Mouse (Mus musculus): ENCODE measurements around the gene Olfr398. TPM values are rescaled to one million over a fixed set of nuclear protein-coding genes. Genes with fewer than 3 reads are reported as not detected.

The Olfr398 gene
- not detected for total RNA-seq (2022)

GRCm38 (mm10) chr11:73990307-73990706, at the start of gene Olfr398:
Olfr398 (minus strand) TSS chr11:73990407.
- no peak for DNase-seq

- DNase-seq, result no peak
These were observed 2.9 kb upstream of the Olfr398 start for GRCm38 (mm10) chr11:73993115-73993514.

DNA sequence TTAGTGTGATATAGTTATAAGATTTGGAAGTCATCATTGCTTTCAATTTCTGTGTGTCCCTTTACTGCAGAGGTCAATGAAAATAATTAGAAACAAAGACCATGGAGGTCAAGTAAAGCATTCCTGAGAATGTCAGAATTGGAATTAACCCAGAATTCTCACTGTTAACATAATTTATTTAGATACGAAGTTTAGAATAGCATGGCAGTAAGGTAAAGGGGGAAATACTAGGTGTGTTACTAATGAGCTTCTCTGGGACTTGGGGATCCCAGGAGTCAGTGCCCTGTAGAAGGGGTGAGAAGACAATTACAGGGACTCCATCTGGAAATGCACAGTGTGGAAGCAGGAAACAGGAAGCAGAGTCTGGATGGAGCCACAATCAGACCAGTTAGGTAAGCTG, 29.7 kb downstream of the Olfr398 start, which contains the start of gene Olfr397:
Olfr397 (plus strand) TSS at position 301 of the 400 bp plus-strand sequence.
- no peak for DNase-seq

DNA sequence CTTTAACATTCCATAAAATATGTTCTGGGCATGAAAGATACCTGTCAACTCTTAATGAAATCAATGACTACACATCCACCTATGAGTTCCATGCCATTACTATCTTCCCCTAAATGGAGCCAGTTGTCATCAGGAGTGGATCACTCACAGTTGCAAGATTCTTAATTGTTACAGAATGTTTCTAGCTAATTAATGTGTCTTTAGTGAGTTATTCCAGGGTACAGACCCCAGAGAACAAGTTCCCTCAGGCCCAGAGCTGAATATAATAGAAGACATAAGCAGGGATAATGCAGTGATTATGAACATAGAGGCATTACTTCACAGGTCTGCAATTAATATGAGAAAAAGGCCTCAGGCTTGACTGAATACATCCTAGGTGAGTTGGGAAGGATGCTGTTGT, 53.8 kb downstream of the Olfr398 start, which contains the start of gene Olfr23:
Olfr23 (plus strand) TSS at position 301 of the 400 bp plus-strand sequence.
- DNase-seq, result no peak

Other genes starting within 250 kb of the Olfr398 start
- not detected for gene Olfr389, start 209.7 kb downstream of the Olfr398 start, total RNA-seq (2022)
- not detected for gene Olfr390, start 207.4 kb downstream of the Olfr398 start, total RNA-seq (2022)
- gene Olfr391-ps, start 187.4 kb downstream of the Olfr398 start, total RNA-seq (2022), result not detected
- gene Olfr392, start 173.4 kb downstream of the Olfr398 start, total RNA-seq (2022), result not detected
- gene Olfr393, start 139.0 kb downstream of the Olfr398 start, total RNA-seq (2022), result not detected
- not detected for gene Olfr394, start 99.6 kb downstream of the Olfr398 start, total RNA-seq (2022)
- not detected for gene Olfr395, start 81.1 kb downstream of the Olfr398 start, total RNA-seq (2022)
- gene Olfr23, start 53.7 kb downstream of the Olfr398 start, total RNA-seq (2022), result not detected
- not detected for gene Olfr397, start 29.6 kb downstream of the Olfr398 start, total RNA-seq (2022)
- not detected for gene Olfr139, start 66.1 kb upstream of the Olfr398 start, total RNA-seq (2022)
- gene Olfr399, start 66.2 kb upstream of the Olfr398 start, total RNA-seq (2022), result not detected
- gene Zfp616, start 79.5 kb upstream of the Olfr398 start, total RNA-seq (2022), result not detected
- gene Olfr401, start 123.3 kb upstream of the Olfr398 start, total RNA-seq (2022), result not detected
- not detected for gene Olfr402, start 163.1 kb upstream of the Olfr398 start, total RNA-seq (2022)
- gene Olfr403, start 195.8 kb upstream of the Olfr398 start, total RNA-seq (2022), result not detected
- gene Olfr43, start 221.0 kb upstream of the Olfr398 start, total RNA-seq (2022), result not detected